Mouse (Mus musculus) embryonic facial prominence, embryonic 14.5 days (tissue): Measurements from ENCODE around the gene Tmem217. TPM values are rescaled to one million over a fixed set of nuclear protein-coding genes. Genes with fewer than 3 reads are reported as not detected.

Experiments
- ATAC-seq: fragments of 200-750 bp; cut with Nextera tagmentation; 2 replicates; pipeline ENCODE4 v1.8.0; 2017; ENCODE audit warnings: low read depth, moderate number of reproducible peaks, moderate TSS enrichment
- DNase-seq: peaks from one replicate; pipeline ENCODE4 v3.0.0-alpha.2; 2015; ENCODE audit warnings: low spot score
- H3K27ac ChIP-seq: fragments of 300-500 bp; sonication (generic); replicated peaks from 2 replicates; pipeline ENCODE4 v1.5.1; 2014; ENCODE audit warnings: low read depth, mild to moderate bottlenecking, low read length, moderate library complexity
- H3K27me3 ChIP-seq: fragments of 300-500 bp; sonication (generic); replicated peaks from 2 replicates; pipeline ENCODE4 v1.6.1; 2014; ENCODE audit warnings: low read length; ENCODE audit not compliant: control insufficient read depth, insufficient read depth
- H3K36me3 ChIP-seq: fragments of 300-500 bp; sonication (generic); 2 replicates; pipeline ENCODE4 v1.6.1; 2014; ENCODE audit warnings: low read length, mixed read lengths; ENCODE audit not compliant: control insufficient read depth, insufficient read depth
- H3K4me1 ChIP-seq: fragments of 300-500 bp; sonication (generic); 2 replicates; pipeline ENCODE4 v1.6.1; 2014; ENCODE audit warnings: antibody characterized with exemption, low read length; ENCODE audit not compliant: control insufficient read depth, insufficient read depth
- H3K4me2 ChIP-seq: fragments of 300-500 bp; sonication (generic); 2 replicates; pipeline ENCODE4 v1.6.1; 2014; ENCODE audit warnings: low read depth, mild to moderate bottlenecking, low read length, moderate library complexity, mixed read lengths
- H3K4me3 ChIP-seq: fragments of 300-500 bp; sonication (generic); 2 replicates; pipeline ENCODE4 v1.5.1; 2014; ENCODE audit warnings: low read depth, mild to moderate bottlenecking, low read length
- H3K9ac ChIP-seq: fragments of 300-500 bp; sonication (generic); 2 replicates; pipeline ENCODE4 v1.6.1; 2014; ENCODE audit warnings: low read depth, mild to moderate bottlenecking, low read length, moderate library complexity, mixed read lengths
- H3K9me3 ChIP-seq: fragments of 300-500 bp; sonication (generic); 2 replicates; pipeline ENCODE4 v1.6.1; 2016; ENCODE audit warnings: low read length; ENCODE audit not compliant: control insufficient read depth
- WGBS: fragments of 180-500 bp; shearing (Covaris S2); extraction: QIAGEN DNeasy Blood & Tissue Kit; methylation state at CpG from one replicate; pipeline ENCODE4 v1.1.7; 2014; 5-methylcytosine and 5-hydroxymethylcytosine counted together
- polyA plus RNA-seq: library from polyadenylated mRNA; unstranded; fragments of >200 nt; fragmentation: Nextera tagmentation; extraction: Ambion mirVana; gene quantifications from 2 replicates; pipeline ENCODE4 v1.2.1, GENCODE M21; 2014

Gene Tmem217
- polyA plus RNA-seq, 1 experiment from 2014 or later: 0.18 TPM

- no peak overlapping the region for H3K27ac ChIP-seq
- H3K36me3 ChIP-seq: no peaks in the 10 kb centered on the region; the same call in 1 of the 2 replicates
- no peaks in the 10 kb centered on the region for H3K4me1 ChIP-seq
- DNase-seq: peak; percentile 65
- H3K4me3 ChIP-seq: no peak overlapping the region
- no peaks in the 10 kb centered on the region for H3K27me3 ChIP-seq
- no peaks in the 10 kb centered on the region for H3K9me3 ChIP-seq
- H3K9ac ChIP-seq: no peak overlapping the region
- no peak overlapping the region for H3K4me2 ChIP-seq
- 78% methylated on average over 7 of the region's 7 CpGs for WGBS
- ATAC-seq: no peak
Measured at GRCm38 (mm10) chr17:29556893-29557292, 4.7 kb upstream of the Tmem217 start.

GRCm38 (mm10) chr17:29556456-29556855, 4.3 kb upstream of the Tmem217 start:
- Histone ChIP-seq H3K36me3 (no peaks in the 10 kb centered on the region; the same call in 1 of the 2 replicates), H3K9ac (no peak overlapping the region), H3K27ac (no peak overlapping the region), H3K9me3 (no peaks in the 10 kb centered on the region), H3K27me3 (no peaks in the 10 kb centered on the region), H3K4me3 (no peak overlapping the region), H3K4me2 (no peak overlapping the region), H3K4me1 (no peaks in the 10 kb centered on the region)
- 86% methylated on average over 10 of the region's 10 CpGs for WGBS
- DNase-seq: no peak
- ATAC-seq: no peak

- DNase-seq (no peak), ATAC-seq (no peak)
- no peak overlapping the region for H3K27ac ChIP-seq
- peaks cover 10% of the 10 kb centered on the region for H3K4me1 ChIP-seq
- no peaks in the 10 kb centered on the region; the same call in 1 of the 2 replicates for H3K36me3 ChIP-seq
- H3K4me3 ChIP-seq: no peak overlapping the region
- no peaks in the 10 kb centered on the region for H3K9me3 ChIP-seq
- no peaks in the 10 kb centered on the region for H3K27me3 ChIP-seq
- no peak overlapping the region for H3K4me2 ChIP-seq
- H3K9ac ChIP-seq: no peak overlapping the region
Measured at GRCm38 (mm10) chr17:29554176-29554575, 2.0 kb upstream of the Tmem217 start.

GRCm38 (mm10) chr17:29551019-29551418, 1.2 kb downstream of the Tmem217 start:
- no peaks in the 10 kb centered on the region for H3K27me3 ChIP-seq
- peak overlapping the region; percentile 91; the same call in 1 of the 2 replicates for H3K4me3 ChIP-seq
- ATAC-seq (no peak), DNase-seq (no peak)
- H3K27ac ChIP-seq: no peak overlapping the region
- H3K9me3 ChIP-seq: no peaks in the 10 kb centered on the region
- WGBS: 54% methylated on average over 6 of the region's 6 CpGs
- no peaks in the 10 kb centered on the region for H3K36me3 ChIP-seq
- H3K9ac ChIP-seq: no peak overlapping the region
- H3K4me1 ChIP-seq: peaks cover 10% of the 10 kb centered on the region
- peak overlapping the region; percentile 89 for H3K4me2 ChIP-seq

- Histone ChIP-seq H3K4me1 (peaks cover 10% of the 10 kb centered on the region), H3K4me2 (peak within 1 kb of the TSS; percentile 89), H3K27ac (no peak within 1 kb of the TSS), H3K9me3 (no peaks in the 10 kb centered on the region), H3K4me3 (peak within 1 kb of the TSS; percentile 91), H3K9ac (peak within 1 kb of the TSS; percentile 90), H3K27me3 (no peaks in the 10 kb centered on the region), H3K36me3 (no peaks in the 10 kb centered on the region)
- ATAC-seq: peak; percentile 99
- peak; percentile 97 for DNase-seq
- under 1% methylated on average over 30 of the region's 44 CpGs for WGBS
Measured at GRCm38 (mm10) chr17:29549543-29550428, 2.4 kb downstream of the Tmem217 start, which contains the start of the genes Gm17657 and Tbc1d22b. TSS of gene Gm17657 (minus strand) at chr17:29549638. TSS of gene Tbc1d22b (plus strand) at chr17:29549785.

- H3K36me3 ChIP-seq: no peaks in the 10 kb centered on the region
- ATAC-seq (no peak), DNase-seq (no peak)
- no peak overlapping the region for H3K9ac ChIP-seq
- WGBS: 53% methylated on average over 6 of the region's 8 CpGs
- H3K4me2 ChIP-seq: peak overlapping the region; percentile 89
- H3K9me3 ChIP-seq: no peaks in the 10 kb centered on the region
- H3K4me3 ChIP-seq: peak overlapping the region; percentile 91
- peaks cover 10% of the 10 kb centered on the region for H3K4me1 ChIP-seq
- no peak overlapping the region for H3K27ac ChIP-seq
- H3K27me3 ChIP-seq: no peaks in the 10 kb centered on the region
Measured at GRCm38 (mm10) chr17:29548994-29549393, 3.2 kb downstream of the Tmem217 start.

GRCm38 (mm10) chr17:29548494-29548893, 3.7 kb downstream of the Tmem217 start:
- H3K4me3 ChIP-seq: no peak overlapping the region
- WGBS: 51% methylated on average over 3 of the region's 3 CpGs
- H3K36me3 ChIP-seq: no peaks in the 10 kb centered on the region
- no peak overlapping the region for H3K9ac ChIP-seq
- H3K9me3 ChIP-seq: no peaks in the 10 kb centered on the region
- no peaks in the 10 kb centered on the region for H3K27me3 ChIP-seq
- H3K27ac ChIP-seq: no peak overlapping the region
- DNase-seq: no peak
- no peak for ATAC-seq
- H3K4me2 ChIP-seq: no peak overlapping the region
- H3K4me1 ChIP-seq: peaks cover 10% of the 10 kb centered on the region

- WGBS: 91% methylated on average over 5 of the region's 5 CpGs
- H3K4me1 ChIP-seq: peaks cover 2% of the 10 kb centered on the region
- ATAC-seq (no peak), DNase-seq (no peak)
- H3K27ac ChIP-seq: no peak overlapping the region
- H3K36me3 ChIP-seq: no peaks in the 10 kb centered on the region
- H3K4me2 ChIP-seq: no peak overlapping the region
- no peaks in the 10 kb centered on the region for H3K9me3 ChIP-seq
- H3K27me3 ChIP-seq: no peaks in the 10 kb centered on the region
- H3K4me3 ChIP-seq: no peak overlapping the region
- no peak overlapping the region for H3K9ac ChIP-seq
Measured at GRCm38 (mm10) chr17:29545241-29545640, 6.9 kb downstream of the Tmem217 start.
